Mouse (Mus musculus) embryo, embryonic 11.5 days (tissue): ENCODE results near the gene AI837181.

Experiments used
- DNase-seq: peaks from one replicate; pipeline ENCODE4 v3.0.0-alpha.2; 2012; ENCODE audit warnings: low read depth, low spot score

AI837181 gene

DNA sequence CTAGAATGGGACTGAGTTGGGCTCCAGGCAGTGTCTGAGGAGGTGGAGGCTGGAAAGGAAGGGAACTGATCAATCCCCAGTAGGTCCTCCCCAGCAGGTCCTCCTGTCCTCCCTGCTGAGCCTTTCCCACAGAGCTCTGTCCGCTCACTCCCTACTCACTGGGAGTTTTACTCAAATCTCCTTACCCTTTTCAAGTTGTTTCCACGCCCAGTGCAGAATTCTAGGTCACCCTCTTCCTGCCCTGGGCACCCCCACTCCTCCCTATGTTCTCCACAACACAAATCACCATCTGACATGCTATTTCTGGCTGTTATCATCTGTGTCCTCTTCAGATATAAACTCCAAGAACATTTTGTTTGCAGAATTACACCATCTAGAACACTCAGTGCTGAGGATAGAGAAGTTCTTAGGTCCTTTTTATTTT is 10.4 kb upstream of the AI837181 start:
- DNase-seq: no peak

DNA sequence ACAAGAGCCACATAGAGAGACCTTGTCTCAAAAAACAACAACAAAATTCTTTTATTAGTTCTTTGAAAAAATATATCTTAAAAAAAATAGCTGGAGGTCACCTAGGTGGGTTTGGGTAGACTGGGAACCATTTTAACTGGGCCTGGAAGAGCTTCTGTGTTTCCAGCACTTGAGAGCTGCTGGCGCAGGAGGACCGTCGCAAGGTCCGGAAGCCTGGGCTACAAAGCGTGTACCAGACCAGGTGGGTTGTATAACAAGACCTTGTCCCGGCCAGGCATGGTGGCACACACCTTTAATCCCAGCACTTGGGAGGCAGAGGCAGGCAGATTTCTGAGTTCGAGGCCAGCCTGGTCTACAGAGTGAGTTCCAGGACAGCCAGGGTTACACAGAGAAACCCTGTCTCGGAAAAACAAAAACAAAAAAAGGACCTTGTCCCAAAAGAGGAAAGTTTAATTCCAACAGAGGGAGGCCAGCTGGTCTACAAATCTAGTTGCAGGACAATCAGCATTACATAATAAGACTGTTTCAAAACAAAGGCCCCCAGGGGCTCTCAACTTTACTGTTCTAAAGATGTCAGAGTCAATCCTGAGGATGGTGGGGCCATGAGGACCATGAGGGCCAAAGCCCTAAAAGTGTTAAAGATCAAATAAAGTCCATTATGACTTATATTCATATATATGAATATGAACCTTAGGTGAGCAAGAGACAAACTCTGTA is 6.0 kb upstream of the AI837181 start:
- DNase-seq: no peak

DNA sequence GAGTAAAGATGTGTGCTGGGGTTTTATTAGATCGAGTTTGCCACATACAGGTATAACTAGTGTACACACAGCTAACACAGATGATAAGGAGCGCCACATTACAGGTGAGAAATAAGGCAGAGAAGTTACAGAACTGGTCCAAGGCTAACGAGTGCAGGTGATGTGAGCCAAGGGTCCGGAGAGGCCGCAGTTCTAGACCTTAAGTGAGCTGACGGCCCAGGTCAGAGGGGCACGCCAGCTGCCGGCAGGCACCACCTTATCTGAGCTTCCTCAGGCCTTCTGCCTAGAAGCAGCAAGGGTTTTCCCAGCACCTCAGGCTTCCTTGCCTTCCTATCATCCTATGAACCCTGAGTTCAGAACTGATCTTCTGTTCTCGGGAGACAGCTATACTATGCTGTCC is 5.3 kb upstream of the AI837181 start:
- DNase-seq: no peak

DNA sequence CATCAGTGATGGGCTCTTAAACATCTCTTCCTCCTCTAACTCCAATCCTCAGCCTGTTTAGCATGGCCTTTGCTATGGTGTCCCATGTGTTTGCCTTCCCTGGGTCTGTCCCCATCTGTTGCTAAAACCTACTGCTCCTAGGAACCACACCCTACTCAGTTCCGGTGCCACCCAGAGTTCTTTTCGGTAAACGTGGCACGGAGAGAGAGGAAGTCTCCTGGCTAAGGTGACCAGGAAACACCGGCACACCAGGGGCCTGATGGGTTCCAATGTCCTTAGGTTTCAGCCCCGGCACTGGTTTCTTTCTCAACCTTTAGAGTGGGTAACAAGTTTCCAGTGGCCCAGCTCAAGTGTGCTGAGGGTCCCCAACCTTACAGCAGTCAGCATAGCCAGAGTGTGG is 4.4 kb upstream of the AI837181 start:
- DNase-seq: no peak

DNA sequence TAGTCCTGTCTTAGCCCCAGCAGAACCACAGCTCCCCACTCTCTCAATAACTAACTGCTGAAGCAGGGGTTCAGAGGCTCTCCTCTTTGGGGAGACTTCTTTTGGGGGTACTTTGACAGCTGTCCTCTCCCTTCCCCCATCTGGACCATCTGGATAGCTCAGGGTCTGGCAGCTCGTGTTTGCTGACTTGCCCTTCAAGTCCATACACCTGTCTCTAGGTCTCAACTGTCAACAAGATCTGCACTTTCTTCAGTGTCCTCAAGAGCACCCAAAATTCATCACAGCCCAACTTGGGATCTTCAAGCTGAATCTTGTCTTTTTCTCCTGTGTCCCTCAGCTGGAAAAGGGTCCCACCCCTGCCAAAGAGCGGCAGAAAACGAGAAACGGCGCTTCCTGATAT is 3.2 kb upstream of the AI837181 start:
- no peak for DNase-seq

DNA sequence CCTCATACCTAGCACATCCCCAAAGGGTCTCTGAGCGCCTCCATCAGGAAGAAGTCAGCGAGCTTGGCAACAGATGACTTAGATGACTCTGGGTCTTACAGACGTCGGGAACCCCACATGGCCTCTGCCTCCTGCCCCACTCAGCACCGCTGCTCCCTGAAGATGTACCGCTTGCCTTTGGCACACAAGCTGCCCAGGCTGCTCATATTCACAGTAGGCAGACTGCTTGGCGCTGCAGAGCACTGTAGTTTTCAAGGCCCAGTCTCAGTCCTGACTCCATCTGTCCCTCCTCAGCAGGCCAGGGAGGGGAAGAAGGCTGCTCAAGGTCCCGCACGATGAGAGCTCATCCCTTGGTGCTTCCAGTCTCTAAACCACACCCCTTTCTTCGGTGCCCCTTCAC is 2.7 kb upstream of the AI837181 start:
- no peak for DNase-seq

DNA sequence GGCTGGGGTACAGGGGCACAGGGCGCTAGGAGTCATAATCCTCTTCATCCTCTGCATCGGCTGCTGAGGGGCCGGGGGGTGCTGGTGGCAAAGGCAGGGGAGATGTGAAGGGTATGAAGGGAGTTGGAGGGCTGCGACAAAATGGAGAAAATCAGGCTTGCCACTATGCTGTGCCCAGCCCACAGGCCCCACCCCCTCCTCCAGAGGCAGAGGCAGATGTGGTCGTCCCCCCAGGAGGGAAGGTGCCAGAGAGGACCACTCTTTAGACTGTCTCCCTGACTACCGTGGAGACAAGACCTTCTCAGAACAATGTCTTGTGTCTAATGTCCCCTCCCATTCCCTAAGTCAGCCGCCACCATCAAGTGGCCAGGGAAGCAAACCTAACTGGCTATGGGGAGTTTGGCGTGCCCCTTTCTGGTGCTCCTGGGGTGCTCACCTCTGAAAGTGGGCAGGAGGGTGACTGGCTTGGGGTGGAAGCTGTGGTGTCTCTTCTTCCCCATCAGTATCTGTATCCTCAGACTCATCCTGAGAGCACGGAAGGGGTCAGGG is 2.0 kb upstream of the AI837181 start:
- no peak for DNase-seq

DNA sequence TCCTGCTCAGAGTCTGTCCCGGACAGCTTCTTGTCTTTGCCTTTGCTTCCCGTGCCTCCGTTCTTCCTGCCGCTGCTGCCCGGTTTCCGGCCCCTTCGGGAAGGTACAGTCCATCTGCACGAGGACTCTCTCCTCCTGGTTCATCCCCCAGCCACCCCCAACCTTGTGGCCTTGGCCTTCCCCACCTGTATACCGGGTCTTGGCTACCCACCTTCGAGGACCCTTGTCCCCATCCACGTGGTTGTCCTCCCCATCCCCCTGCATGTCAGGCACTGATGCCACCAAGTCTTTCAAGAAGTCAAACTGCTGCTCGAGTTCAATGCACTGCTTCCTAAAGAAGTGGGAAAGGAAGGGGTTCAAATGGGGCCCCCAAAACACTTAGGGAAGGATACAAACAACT is 1.4 kb upstream of the AI837181 start:
- no peak for DNase-seq

DNA sequence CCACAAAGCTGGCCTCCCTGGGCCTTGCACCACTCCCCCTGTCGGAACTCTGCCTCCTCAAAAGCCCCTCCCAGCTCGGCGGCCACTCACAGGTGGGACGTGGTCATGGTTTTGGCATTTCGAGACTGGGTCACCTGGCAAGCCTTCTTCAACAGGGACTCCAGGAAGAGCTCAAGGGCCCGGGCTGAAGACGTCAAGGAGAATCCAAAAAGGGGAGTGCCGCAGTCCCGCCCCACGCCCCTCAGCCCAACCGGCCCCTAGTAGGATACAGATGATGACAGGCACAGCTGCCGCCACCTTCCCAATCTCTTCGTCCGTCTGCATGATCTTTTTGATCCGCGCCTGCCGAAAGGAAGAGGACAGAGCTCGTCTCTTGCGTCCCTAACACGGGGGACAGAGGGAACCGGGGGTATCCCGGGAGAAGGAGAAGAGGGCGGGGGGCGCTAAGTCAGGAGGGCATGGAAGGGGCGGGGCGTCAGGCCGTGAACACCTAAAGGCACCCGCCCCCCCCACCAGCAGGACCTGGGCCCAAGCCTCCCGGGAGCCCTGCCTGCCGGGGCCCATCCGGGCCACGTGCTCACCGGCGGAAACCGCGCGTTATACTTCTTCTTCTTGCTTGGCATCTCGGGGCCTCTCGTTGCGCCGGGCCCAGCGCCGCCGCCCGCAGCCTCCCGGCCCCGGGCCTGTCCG is 707 bp upstream of the AI837181 start:
- DNase-seq: no peak

DNA sequence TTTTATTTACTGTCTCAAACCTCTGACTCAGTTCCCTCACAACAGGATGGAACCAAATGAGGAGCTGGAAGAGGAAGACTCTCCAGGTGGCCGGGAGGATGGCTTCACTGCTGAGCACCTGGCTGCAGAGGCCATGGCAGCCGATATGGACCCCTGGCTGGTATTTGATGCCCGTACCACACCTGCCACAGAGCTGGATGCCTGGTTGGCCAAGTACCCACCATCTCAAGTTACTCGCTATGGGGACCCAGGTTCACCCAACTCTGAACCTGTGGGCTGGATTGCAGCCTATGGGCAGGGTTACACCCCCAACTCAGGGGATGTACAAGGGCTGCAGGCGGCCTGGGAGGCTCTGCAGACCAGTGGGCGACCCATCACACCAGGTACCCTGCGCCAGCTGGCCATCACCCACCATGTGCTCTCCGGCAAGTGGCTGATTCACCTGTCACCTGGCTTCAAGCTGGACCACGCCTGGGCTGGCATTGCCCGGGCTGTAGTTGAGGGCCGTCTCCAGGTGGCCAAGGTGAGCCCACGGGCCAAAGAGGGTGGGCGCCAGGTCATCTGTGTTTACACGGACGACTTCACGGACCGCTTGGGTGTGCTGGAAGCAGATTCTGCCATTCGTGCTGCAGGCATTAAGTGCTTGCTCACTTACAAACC is 1.1 kb downstream of the AI837181 start:
- DNase-seq: no peak

DNA sequence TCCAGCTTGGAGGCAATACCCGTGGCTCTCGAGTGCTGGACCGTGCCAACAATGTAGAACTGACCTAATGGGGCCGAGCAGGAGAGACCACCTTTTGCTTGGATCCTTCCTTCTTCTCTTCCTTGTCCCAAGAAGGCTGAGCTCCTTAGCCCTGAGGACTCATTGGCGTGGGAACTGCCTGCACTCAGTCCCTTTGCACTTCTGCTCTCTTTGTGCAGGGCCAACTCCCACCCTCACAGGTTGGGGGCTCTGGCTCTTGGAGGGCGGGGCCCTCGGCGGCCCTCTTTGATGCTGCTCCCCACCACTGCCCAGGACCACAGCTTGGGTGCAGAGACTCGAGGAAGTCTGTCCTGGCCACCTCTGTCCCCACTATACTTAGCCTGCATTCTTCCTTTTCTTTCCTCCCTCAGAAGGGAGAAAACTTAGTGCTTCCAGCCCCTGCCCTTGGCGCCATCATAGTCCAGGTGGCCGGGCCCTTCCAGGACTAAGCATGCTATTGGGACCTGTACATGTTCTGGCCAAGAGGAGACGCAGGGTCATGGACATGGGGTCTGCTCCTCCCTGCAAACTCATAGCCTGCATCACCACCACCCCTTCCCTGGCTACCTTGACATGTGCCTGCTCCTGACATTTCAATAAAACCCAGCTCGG is 1.8 kb downstream of the AI837181 start:
- DNase-seq: no peak

DNA sequence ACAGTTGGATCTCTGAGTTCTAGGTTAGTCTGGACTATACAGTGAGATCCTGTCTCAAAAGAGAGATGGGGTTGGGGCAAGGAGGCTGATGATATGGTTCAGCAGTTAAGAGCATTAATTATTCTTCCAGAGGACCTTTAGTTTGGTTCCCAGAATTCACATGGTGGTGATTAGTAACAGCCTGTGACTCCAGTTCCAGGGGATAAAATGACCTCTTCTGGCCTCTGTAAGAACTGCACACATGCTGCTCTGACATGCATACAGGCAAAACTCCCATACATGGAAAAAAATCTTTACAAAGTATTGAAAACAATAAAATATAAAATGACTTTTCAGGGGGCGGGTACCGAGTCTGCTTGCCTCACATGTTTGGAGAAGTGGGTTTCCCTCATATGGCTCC is 3.1 kb downstream of the AI837181 start:
- no peak for DNase-seq

DNA sequence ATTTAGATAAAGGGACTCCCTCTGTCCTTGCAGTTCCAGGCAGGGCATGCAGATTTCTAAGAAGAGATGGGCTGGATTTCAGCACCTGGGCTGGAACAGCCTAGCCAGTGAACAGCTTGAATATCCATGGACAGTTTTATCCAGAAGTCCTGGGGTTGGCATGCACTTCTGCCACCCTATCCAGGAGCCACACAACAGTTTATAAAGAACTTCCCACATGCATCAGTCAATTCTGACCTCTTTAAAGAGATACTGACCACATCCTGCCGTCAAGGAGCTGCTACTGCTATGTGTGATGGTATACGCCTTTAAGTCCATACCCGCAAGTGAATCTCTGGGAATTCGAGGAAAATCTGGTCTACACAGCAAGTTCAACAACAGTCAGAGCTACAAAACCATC is 4.3 kb downstream of the AI837181 start:
- no peak for DNase-seq

DNA sequence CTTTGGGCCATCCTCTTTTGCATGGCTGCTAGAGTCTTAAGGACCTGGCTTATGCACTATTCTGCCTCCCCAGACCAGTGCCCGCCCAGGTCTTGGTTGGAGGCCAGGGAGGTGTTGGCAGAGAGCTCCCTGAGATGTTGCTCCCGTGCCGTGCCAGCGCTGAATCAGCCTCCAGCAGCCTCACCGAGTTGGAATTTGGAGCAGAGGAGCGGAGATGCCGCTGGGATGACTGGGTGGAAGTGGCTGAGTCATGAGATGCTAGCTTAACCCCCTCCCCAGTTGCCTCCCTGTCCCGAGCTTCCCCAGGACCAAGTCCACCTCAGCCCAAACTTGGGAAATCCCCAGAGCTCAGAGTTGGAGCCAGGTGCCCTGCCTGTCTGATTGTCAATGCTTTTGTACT is 4.9 kb downstream of the AI837181 start:
- DNase-seq: no peak

DNA sequence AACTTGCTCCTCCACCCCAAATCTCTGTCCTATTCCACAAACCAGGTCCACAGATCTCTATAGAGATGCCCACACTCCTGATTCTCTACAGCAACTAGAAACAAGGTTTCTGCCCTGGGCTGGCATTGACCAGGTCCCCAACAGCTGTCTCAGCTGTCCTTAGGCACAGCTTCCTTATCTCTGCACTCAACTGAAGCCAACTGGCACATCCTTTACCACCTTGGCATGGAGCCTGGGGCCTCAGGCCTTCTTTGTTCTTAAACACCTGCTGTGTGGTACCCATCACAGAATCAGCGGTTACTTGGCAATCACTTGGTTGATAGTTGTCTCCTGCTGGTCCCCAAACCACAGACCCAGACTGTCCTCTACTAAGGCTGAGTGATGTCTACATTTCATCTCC is 5.5 kb downstream of the AI837181 start:
- DNase-seq: no peak

DNA sequence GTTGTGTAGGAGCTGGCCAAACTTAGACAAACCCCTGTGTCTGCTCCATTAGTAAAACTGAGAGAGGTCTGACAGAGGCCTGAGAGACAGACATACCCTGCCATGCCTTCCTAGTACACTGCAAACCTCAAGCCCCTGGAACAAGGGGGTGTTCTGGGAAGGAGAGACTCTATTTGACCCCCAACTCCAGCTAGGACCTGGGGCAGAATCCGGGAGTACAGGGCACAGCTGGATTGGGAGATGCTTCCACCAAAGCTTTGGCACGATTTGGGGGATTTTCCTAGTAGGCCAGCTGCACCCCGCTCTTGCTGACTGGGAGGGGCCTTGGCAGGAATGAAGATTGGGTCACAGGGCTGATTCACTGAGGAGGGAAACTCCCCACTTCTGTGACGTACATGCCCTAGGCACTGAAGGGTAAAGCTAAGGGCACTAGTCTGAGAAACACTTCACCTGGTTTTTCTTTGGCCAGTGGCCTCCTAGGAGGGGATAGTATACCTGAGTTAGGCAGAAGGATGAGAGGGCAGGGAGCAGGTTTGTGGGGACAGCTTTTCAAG is 7.0 kb downstream of the AI837181 start:
- no peak for DNase-seq

DNA sequence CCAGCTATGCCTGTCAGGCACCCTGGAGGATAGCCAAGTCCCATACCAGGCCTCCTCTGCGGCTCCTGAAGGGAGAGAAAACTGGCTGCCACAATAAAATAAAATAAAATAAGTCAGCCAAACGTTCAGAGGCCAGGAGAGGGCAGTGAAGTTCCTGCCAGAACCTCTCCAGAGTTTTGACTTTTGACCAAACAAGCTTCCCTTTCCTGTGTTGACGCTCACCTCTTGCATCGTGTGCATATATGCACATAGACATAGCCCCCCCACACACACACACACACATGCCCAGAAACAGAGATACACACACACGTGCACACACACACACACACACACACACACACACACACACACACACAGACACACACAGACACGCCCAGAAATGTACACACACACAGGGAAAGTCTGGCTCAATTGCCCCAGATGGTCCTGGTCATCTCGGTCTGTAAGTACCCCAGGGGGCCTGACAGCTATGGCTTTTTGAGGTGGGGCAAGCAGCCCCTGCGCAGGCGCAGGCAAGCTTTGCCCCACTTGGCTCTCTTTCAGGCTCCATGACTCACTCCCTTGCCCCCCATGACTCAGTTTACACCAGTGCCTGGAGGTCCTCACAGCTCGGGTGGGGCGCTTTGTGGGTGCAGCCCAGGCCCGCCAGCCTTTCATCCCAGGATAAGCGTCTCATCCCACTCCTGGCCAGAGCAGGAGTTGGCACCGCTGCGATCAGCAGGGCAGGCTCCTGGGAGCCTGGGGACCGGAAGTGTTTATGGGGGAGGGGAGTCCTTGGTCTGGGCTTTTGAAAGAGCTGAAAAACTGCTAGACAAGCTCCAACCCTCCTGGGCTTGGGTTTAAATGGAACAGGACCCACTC is 8.3 kb downstream of the AI837181 start:
- DNase-seq: no peak

DNA sequence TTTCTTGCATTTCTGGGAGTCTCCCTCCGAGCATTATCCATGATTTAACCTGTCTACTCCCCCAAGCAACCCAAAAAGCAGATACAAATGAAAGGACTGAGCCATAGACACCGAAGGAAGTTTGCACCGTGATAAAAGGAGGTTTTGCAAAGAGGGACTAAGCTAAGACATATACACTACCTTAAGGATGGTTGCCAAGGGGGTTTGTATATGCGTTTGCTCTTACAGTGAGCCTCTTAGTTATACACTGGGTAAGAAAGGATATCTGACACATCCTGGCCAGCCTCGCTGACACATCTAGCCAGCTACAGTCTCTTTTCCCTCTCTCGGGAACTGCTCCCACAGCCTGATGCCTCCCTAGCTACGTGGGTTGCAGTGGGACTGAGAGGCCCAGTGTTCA is 9.0 kb downstream of the AI837181 start:
- DNase-seq: no peak

DNA sequence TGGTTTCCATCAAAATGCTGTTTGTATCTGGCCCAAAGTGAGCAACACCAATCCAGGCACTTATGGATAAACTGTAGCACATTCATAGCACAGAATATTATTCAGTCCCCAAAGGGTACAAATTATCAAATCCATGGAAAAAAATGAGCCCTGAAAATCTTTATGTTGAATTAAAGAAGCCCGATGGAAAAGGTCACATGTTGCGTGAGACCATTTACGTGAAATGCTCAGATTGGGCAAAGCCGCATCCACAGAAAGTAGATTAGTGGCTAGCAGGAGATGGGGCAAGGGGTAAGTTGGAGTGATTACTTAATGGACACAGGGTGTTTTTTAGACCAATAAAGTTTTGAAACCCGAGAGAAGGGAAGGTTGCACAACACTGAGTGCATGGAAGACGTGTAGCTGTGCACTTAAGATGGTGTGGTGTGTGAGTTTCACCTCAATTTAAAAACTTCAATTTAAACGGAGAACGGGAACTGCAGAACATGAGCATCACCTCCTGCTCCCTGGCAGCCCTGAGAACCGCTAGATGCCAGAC is 19.5 kb downstream of the AI837181 start:
- no peak for DNase-seq

DNA sequence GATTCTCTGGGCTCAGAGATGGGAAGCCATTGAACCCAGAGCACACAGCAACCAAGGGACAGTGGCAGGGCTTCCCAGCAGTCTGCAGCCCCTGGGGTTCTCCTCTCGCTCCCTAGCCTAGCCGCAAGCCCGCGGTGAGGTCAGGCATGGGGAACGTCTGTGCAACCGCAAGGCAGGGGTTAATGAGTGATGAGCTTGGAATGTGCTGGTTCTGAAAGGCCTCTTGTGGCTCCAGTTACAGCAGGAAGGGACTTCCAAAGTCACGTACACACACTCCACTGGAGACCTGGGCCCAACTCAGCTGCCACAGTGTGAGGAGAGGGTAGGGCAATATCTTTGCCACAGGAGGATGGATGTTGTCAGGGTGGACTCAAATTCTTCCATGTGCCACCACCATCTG is 20.0 kb downstream of the AI837181 start:
- no peak for DNase-seq

DNA sequence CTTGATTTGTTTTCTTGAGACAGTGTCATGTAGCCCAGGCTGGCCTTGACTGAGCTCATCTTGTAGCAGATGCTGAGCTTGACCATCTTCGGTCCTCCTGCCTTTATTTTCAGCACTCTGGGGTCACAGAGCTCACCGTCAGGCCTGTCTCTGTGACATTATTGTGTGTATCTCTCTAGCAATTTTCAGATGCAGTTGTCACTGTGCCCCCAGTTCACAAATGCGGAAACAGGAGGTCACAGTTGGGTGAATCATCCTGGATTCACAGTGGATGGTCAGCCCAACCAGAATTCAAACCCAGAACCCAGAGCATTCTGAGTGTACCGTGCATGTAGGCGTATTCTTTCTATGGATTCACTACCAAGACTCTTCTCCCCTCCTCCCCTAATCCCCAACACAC is 20.8 kb downstream of the AI837181 start:
- no peak for DNase-seq
